Mouse (Mus musculus) G1E (cell line): ENCODE results near the gene Rpap3.

Source experiments
- CTCF ChIP-seq: IDR thresholded peaks from 2 replicates; pipeline ENCODE4 v1.5.1; 2012; ENCODE audit warnings: low read depth, low read length, inconsistent platforms, mixed read lengths
- GATA2 ChIP-seq: IDR thresholded peaks from 2 replicates; pipeline ENCODE4 v1.6.1; 2012; ENCODE audit warnings: low read depth, low read length, inconsistent platforms, borderline replicate concordance
- TAL1 ChIP-seq: conservative IDR thresholded peaks from 2 replicates; pipeline ENCODE4 v1.6.1; 2012; ENCODE audit warnings: low read depth, low read length, inconsistent platforms, mixed read lengths

GRCm38 (mm10) chr15:97726310-97726709 is 20.7 kb upstream of the Rpap3 start:
- TF ChIP-seq CTCF, result no peak
- no peak for TF ChIP-seq TAL1
- no peak for TF ChIP-seq GATA2
